Mouse (Mus musculus) monocyte, adult 5-6 weeks (primary cell): ENCODE results near the gene Oxld1. TPM values are rescaled to one million over a fixed set of nuclear protein-coding genes. Genes with fewer than 3 reads are reported as not detected.

Experiments
- ATAC-seq: fragments of 153-309, 156-312 bp; replicated peaks from 2 replicates; pipeline ENCODE4 v1.8.0; 2017; ENCODE audit warnings: mild to moderate bottlenecking; ENCODE audit not compliant: low TSS enrichment, insufficient number of reproducible peaks, severe bottlenecking, poor library complexity, low FRiP score
- total RNA-seq: library from RNA; stranded (forward); fragments of 200-1000, 200-491, 200-594 nt; gene quantifications from 3 replicates; pipeline ENCODE4 v1.2.3, GENCODE M21; 2017

Oxld1 gene
- total RNA-seq, 1 experiment from 2014 or later, result 6.4 TPM

GRCm38 (mm10) chr11:120485251-120485650 is 27.4 kb upstream of the Oxld1 start:
- ATAC-seq, result no peak

GRCm38 (mm10) chr11:120484265-120484981 is 26.6 kb upstream of the Oxld1 start, which contains the start of gene Mrpl12:
Mrpl12 (plus strand) TSS chr11:120484613.
- ATAC-seq, result peak; percentile 85

GRCm38 (mm10) chr11:120483448-120483934 is 25.6 kb upstream of the Oxld1 start:
- no peak for ATAC-seq

- no peak for ATAC-seq
Measured at GRCm38 (mm10) chr11:120472052-120472451, 14.2 kb upstream of the Oxld1 start.

GRCm38 (mm10) chr11:120467736-120468092 is 9.8 kb upstream of the Oxld1 start:
- ATAC-seq, result no peak

GRCm38 (mm10) chr11:120467051-120467735 is 9.3 kb upstream of the Oxld1 start, which contains the start of gene Arl16:
Arl16 (minus strand) TSS chr11:120467607.
- peak; percentile 98 for ATAC-seq

- ATAC-seq, result no peak
Measured at GRCm38 (mm10) chr11:120465521-120465920, 7.7 kb upstream of the Oxld1 start.

GRCm38 (mm10) chr11:120464365-120464764 is 6.5 kb upstream of the Oxld1 start:
- ATAC-seq, result no peak

- ATAC-seq, result no peak
Measured at GRCm38 (mm10) chr11:120463536-120463935, 5.7 kb upstream of the Oxld1 start.

GRCm38 (mm10) chr11:120458847-120459597 is 1.2 kb upstream of the Oxld1 start:
- ATAC-seq, result no peak

- no peak for ATAC-seq
Measured at GRCm38 (mm10) chr11:120457370-120457769, 498 bp downstream of the Oxld1 start.

GRCm38 (mm10) chr11:120455413-120455812 is 2.5 kb downstream of the Oxld1 start:
- no peak for ATAC-seq

GRCm38 (mm10) chr11:120454965-120455364 is 2.9 kb downstream of the Oxld1 start:
- ATAC-seq, result no peak

- ATAC-seq, result no peak
Measured at GRCm38 (mm10) chr11:120453306-120453705, 4.6 kb downstream of the Oxld1 start, which contains the start of gene Pde6g. Pde6g (minus strand) TSS chr11:120453500.

- ATAC-seq, result no peak
Measured at GRCm38 (mm10) chr11:120452246-120452645, 5.6 kb downstream of the Oxld1 start.

- ATAC-seq, result no peak
Measured at GRCm38 (mm10) chr11:120447179-120447578, 10.7 kb downstream of the Oxld1 start.

GRCm38 (mm10) chr11:120445475-120445874 is 12.4 kb downstream of the Oxld1 start:
- ATAC-seq, result no peak

- no peak for ATAC-seq
Measured at GRCm38 (mm10) chr11:120444106-120444505, 13.8 kb downstream of the Oxld1 start.

GRCm38 (mm10) chr11:120442765-120443280 is 15.0 kb downstream of the Oxld1 start:
- ATAC-seq, result no peak
